Mouse (Mus musculus) embryonic facial prominence, embryonic 11.5 days (tissue): ENCODE results near the gene Srsf6. TPM values are rescaled to one million over a fixed set of nuclear protein-coding genes. Genes with fewer than 3 reads are reported as not detected.

Experiments used
- ATAC-seq: fragments of 200-750 bp; cut with Nextera tagmentation; replicated peaks from 2 replicates; pipeline ENCODE4 v1.8.0; 2017; ENCODE audit warnings: low read depth; ENCODE audit not compliant: insufficient number of reproducible peaks, low FRiP score, low TSS enrichment
- DNase-seq: peaks from one replicate; pipeline ENCODE4 v3.0.0-alpha.2; 2015; ENCODE audit warnings: low spot score
- H3K27ac ChIP-seq: fragments of 300-500 bp; sonication (generic); replicated peaks from 2 replicates; pipeline ENCODE4 v1.5.1; 2014; ENCODE audit warnings: mild to moderate bottlenecking, low read depth, low read length, control low read depth
- H3K27me3 ChIP-seq: fragments of 300-500 bp; sonication (generic); 2 replicates; pipeline ENCODE4 v1.6.1; 2014; ENCODE audit warnings: mild to moderate bottlenecking, low read length, moderate library complexity, mixed read lengths; ENCODE audit not compliant: control insufficient read depth, insufficient read depth
- H3K36me3 ChIP-seq: fragments of 300-500 bp; sonication (generic); replicated peaks from 2 replicates; pipeline ENCODE4 v1.6.1; 2014; ENCODE audit warnings: low read depth, mild to moderate bottlenecking, low read length, moderate library complexity, mixed read lengths; ENCODE audit not compliant: control insufficient read depth, insufficient read depth
- H3K4me1 ChIP-seq: fragments of 300-500 bp; sonication (generic); 2 replicates; pipeline ENCODE4 v1.6.1; 2014; ENCODE audit warnings: low read length, mixed read lengths; ENCODE audit not compliant: control insufficient read depth, insufficient read depth
- H3K4me2 ChIP-seq: fragments of 300-500 bp; sonication (generic); 2 replicates; pipeline ENCODE4 v1.6.1; 2014; ENCODE audit warnings: low read depth, mild to moderate bottlenecking, control low read depth, low read length, moderate library complexity
- H3K4me3 ChIP-seq: fragments of 300-500 bp; sonication (generic); 2 replicates; pipeline ENCODE4 v1.5.1; 2014; ENCODE audit warnings: low read depth, low read length, control low read depth
- H3K9ac ChIP-seq: fragments of 300-500 bp; sonication (generic); replicated peaks from 2 replicates; pipeline ENCODE4 v1.6.1; 2014; ENCODE audit warnings: mild to moderate bottlenecking, control low read depth, low read length
- H3K9me3 ChIP-seq: fragments of 300-500 bp; sonication (generic); replicated peaks from 2 replicates; pipeline ENCODE4 v1.6.1; 2016; ENCODE audit warnings: mild to moderate bottlenecking, low read length, inconsistent platforms, mixed read lengths; ENCODE audit not compliant: control insufficient read depth
- WGBS: fragments of 180-500 bp; shearing (Covaris S2); extraction: QIAGEN DNeasy Blood & Tissue Kit; methylation state at CpG from one replicate; pipeline ENCODE4 v1.1.7; 2014; 5-methylcytosine and 5-hydroxymethylcytosine counted together
- polyA plus RNA-seq: library from polyadenylated mRNA; unstranded; fragments of >200 nt; fragmentation: Nextera tagmentation; extraction: Ambion mirVana; gene quantifications from 2 replicates; pipeline ENCODE4 v1.2.1, GENCODE M21; 2014

Gene Srsf6
- polyA plus RNA-seq, 1 experiment from 2014 or later, result 327 TPM

GRCm38 (mm10) chr2:162922834-162923233 lies 8.5 kb upstream of the Srsf6 start:
- DNase-seq (no peak), ATAC-seq (0 out of 2 replicates have a peak, but pooled peaks have one; percentile 22)
- no peak overlapping the region for H3K9ac ChIP-seq
- H3K4me2 ChIP-seq, result no peak overlapping the region
- H3K9me3 ChIP-seq, result no peaks in the 10 kb centered on the region
- no peak overlapping the region for H3K4me3 ChIP-seq
- WGBS, result 70% methylated on average over 5 of the region's 5 CpGs
- no peak overlapping the region for H3K27ac ChIP-seq
- no peaks in the 10 kb centered on the region for H3K4me1 ChIP-seq
- no peaks in the 10 kb centered on the region for H3K27me3 ChIP-seq
- no peaks in the 10 kb centered on the region for H3K36me3 ChIP-seq

DNA sequence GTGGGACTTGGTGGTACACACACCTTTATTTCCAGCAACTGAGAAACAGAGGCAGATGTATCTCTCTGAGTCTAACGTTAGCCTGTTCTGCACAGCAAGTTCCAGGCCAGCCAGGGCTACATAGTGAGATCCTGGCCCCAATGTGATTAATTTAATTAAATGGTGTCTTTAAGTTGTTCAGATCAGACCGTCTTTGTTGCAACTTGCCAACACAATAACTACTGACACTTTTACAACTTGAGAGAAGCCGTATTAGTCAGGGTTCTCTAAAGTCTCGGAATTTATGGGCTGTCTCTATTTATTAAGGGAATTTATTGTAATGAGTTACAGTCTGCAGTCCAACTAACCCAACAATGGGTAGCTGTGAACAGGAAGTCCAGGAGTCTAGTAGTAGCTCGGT lies 7.2 kb upstream of the Srsf6 start:
- H3K9ac ChIP-seq, result no peak overlapping the region
- no peaks in the 10 kb centered on the region for H3K27me3 ChIP-seq
- H3K4me1 ChIP-seq, result no peaks in the 10 kb centered on the region
- no peak overlapping the region for H3K4me3 ChIP-seq
- ATAC-seq (no peak), DNase-seq (no peak)
- H3K27ac ChIP-seq, result no peak overlapping the region
- H3K36me3 ChIP-seq, result no peaks in the 10 kb centered on the region
- no peak overlapping the region for H3K4me2 ChIP-seq
- WGBS, result 82% methylated on average over 5 of the region's 5 CpGs
- H3K9me3 ChIP-seq, result no peaks in the 10 kb centered on the region

- 61% methylated on average over 3 of the region's 3 CpGs for WGBS
- ATAC-seq, result no peak
Observed at GRCm38 (mm10) chr2:162927918-162928585, 3.3 kb upstream of the Srsf6 start.

GRCm38 (mm10) chr2:162929704-162930103 lies 1.6 kb upstream of the Srsf6 start:
- Histone ChIP-seq H3K4me2 (no peak overlapping the region), H3K4me1 (no peaks in the 10 kb centered on the region), H3K27ac (no peak overlapping the region), H3K4me3 (no peak overlapping the region), H3K36me3 (peaks cover 5% of the 10 kb centered on the region), H3K9me3 (no peaks in the 10 kb centered on the region), H3K9ac (no peak overlapping the region), H3K27me3 (no peaks in the 10 kb centered on the region)
- no peak for DNase-seq
- 65% methylated on average over 3 of the region's 3 CpGs for WGBS
- ATAC-seq, result no peak

More at GRCm38 (mm10) chr2:162927918-162928585, 3.3 kb upstream of the Srsf6 start:
- no peak overlapping the region for H3K9ac ChIP-seq
- H3K4me2 ChIP-seq, result no peak overlapping the region
- H3K4me3 ChIP-seq, result no peak overlapping the region
- H3K9me3 ChIP-seq, result no peaks in the 10 kb centered on the region
- no peaks in the 10 kb centered on the region for H3K36me3 ChIP-seq
- H3K27ac ChIP-seq, result no peak overlapping the region
- H3K27me3 ChIP-seq, result no peaks in the 10 kb centered on the region
- DNase-seq, result no peak
- H3K4me1 ChIP-seq, result no peaks in the 10 kb centered on the region

- Histone ChIP-seq H3K4me2 (peak overlapping the region; percentile 74), H3K9ac (peak overlapping the region; percentile 100), H3K4me3 (peak overlapping the region; percentile 98), H3K27me3 (no peaks in the 10 kb centered on the region), H3K9me3 (no peaks in the 10 kb centered on the region), H3K4me1 (no peaks in the 10 kb centered on the region), H3K27ac (peak overlapping the region; percentile 94), H3K36me3 (peaks cover 5% of the 10 kb centered on the region)
- under 1% methylated on average over 18 of the region's 18 CpGs for WGBS
- DNase-seq, result peak; percentile 62
- peak; percentile 74 for ATAC-seq
Observed at GRCm38 (mm10) chr2:162930516-162931122, 709 bp upstream of the Srsf6 start.

DNA sequence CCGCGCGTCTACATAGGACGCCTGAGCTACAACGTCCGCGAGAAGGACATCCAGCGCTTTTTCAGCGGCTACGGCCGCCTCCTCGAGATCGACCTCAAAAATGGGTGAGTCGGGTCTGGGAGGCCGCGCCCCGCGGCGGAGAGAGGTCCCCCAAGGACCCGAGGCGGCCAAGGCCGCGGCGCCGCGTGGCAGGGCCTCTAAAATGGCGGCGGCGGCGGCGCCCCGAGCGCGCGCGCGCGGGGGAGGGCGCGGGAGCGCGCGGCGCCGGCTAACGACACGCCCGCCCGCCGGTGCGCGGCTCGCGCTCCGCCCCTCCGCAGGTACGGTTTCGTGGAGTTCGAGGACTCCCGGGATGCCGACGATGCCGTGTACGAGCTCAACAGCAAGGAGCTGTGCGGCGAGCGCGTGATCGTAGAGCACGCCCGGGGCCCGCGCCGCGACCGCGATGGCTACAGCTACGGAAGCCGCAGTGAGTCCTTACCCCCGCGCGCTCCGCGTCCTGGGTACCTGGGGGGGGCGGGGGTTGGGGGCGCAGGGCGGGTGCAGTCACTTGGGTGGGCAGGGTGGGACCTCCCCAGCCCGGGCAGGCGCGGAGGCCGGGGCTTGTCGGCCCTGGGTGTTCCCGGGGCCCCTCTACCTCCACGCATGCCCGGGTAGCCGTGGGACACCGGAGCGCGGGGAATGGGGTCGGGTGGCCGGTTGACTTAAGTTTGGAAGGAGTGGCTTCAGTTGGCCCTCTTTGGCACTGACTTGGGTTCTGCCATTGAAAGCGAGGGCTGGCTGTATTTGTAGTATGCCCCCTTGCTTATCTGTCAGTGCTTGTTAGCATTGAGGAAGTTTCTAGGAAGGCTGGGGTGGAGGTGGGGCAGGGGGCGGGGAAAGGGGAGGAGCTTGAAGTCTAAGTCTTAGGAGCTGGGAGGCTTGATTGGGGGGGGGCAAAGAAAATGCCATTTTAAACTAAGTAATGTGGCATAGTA lies 634 bp downstream of the Srsf6 start:
- H3K4me2 ChIP-seq, result peak overlapping the region; percentile 64
- no peaks in the 10 kb centered on the region for H3K4me1 ChIP-seq
- peak; percentile 56 for ATAC-seq
- peak; percentile 70 for DNase-seq
- under 1% methylated on average over 54 of the region's 103 CpGs for WGBS
- peak overlapping the region; percentile 98 for H3K4me3 ChIP-seq
- H3K27me3 ChIP-seq, result no peaks in the 10 kb centered on the region
- H3K9me3 ChIP-seq, result no peaks in the 10 kb centered on the region
- H3K27ac ChIP-seq, result peak overlapping the region; percentile 94
- H3K36me3 ChIP-seq, result peaks cover 5% of the 10 kb centered on the region
- H3K9ac ChIP-seq, result peak overlapping the region; percentile 100

GRCm38 (mm10) chr2:162932706-162933105 lies 1.4 kb downstream of the Srsf6 start:
- H3K4me2 ChIP-seq, result peak overlapping the region; percentile 64
- H3K36me3 ChIP-seq, result peaks cover 8% of the 10 kb centered on the region
- no peaks in the 10 kb centered on the region for H3K4me1 ChIP-seq
- 44% methylated on average over 4 of the region's 4 CpGs for WGBS
- no peaks in the 10 kb centered on the region for H3K9me3 ChIP-seq
- H3K4me3 ChIP-seq, result peak overlapping the region; percentile 98
- H3K27me3 ChIP-seq, result no peaks in the 10 kb centered on the region
- no peak overlapping the region for H3K27ac ChIP-seq
- ATAC-seq (no peak), DNase-seq (peak; percentile 37)
- H3K9ac ChIP-seq, result peak overlapping the region; percentile 100
